Mouse (Mus musculus) small intestine, adult 10 weeks (tissue): ENCODE data around the gene Lrrc3c. TPM values are rescaled to one million over a fixed set of nuclear protein-coding genes. Genes with fewer than 3 reads are reported as not detected.

Experiments used
- polyA plus RNA-seq: library from polyadenylated mRNA; stranded (reverse); fragments of 350-450 nt; fragmentation: Illumina TruSeq; extraction: RNeasy Lipid Tissue Mini Kit (QIAGEN cat#74804); gene quantifications from one replicate; pipeline ENCODE4 v1.2.3, GENCODE M21; 2014; ENCODE audit warnings: low replicate concordance

The Lrrc3c gene
- polyA plus RNA-seq: not detected

DNA sequence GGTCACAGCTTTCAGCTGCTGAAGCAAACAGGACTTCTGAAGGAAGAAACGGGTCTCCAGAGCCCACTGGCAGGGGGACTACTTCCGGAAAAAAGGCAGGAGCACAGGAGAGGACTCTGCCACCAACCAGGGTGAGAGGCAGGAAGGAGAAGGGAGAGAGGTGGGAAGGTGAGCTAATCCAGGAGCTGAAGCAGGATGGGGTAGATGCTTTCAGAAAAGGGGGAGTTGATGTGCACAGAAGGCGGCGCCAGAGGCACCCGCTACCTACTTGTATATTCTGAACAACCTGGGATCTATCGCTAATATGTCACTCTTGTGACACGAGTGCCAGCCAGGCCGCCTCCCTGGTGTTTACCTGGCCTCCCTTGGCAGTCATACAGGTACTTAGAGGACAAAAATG, at the start of gene Lrrc3c:
Lrrc3c (plus strand) TSS at position 301 of the 400 bp plus-strand sequence.

GRCm38 (mm10) chr11:98550975-98551828, 46.9 kb upstream of the Lrrc3c start, which contains the start of gene Zpbp2:
Gene Zpbp2, plus strand, starts transcription at chr11:98551097.

DNA sequence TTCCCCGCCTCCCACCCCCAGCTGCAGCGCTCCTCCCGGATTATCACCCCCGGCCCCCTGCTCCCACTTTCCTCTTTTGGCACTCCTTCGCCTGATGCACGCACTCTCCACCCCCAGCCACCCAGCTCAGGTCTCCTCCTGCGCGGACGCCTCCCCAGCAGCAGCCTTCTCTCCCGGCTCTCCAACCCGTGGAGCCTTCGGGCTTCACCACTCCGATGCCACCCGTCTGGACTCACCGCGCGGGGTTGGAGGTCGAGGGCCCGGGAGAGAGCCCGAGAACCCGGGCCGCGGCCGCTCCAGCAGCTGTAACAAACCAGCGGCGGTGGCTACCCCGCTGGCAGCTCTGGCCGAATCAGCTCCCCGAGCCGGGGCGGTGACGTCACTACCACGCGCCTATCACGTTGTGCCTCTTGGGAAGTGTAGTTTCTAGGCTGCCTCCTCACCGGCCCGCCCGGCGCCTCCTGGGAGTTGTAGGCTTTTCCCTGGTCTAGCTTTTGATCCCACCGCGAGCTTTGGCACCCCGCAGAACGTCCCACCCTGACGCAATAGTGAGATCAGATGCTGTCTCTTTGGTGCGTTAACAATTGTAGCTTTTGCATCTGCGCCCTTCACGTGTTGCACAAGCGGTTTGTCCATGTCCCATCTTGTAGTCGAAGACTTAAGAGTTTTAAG, 11.1 kb upstream of the Lrrc3c start, which contains the start of gene Ormdl3:
Ormdl3 (minus strand) TSS at position 477 of the 672 bp plus-strand sequence.

GRCm38 (mm10) chr11:98625611-98626410, 27.7 kb downstream of the Lrrc3c start, which contains the start of the genes Gm12355 and Gsdma3:
Gene Gm12355, minus strand, starts transcription at chr11:98625661.
Gene Gsdma3, plus strand, starts transcription at chr11:98626360.

GRCm38 (mm10) chr11:98646459-98646858, 48.4 kb downstream of the Lrrc3c start, which contains the start of gene Gsdma2:
Gene Gsdma2, plus strand, starts transcription at chr11:98646759.

Other genes starting within 250 kb of the Lrrc3c start
- 5.9 TPM for gene Ppp1r1b, start 249.9 kb upstream of the Lrrc3c start, polyA plus RNA-seq
- gene Stard3, start 239.9 kb upstream of the Lrrc3c start, polyA plus RNA-seq: 1.0 TPM
- not detected for gene Tcap, start 214.5 kb upstream of the Lrrc3c start, polyA plus RNA-seq
- not detected for gene Pnmt, start 211.8 kb upstream of the Lrrc3c start, polyA plus RNA-seq
- not detected for gene Pgap3, start 197.8 kb upstream of the Lrrc3c start, polyA plus RNA-seq
- 2.1 TPM for gene Erbb2, start 185.8 kb upstream of the Lrrc3c start, polyA plus RNA-seq
- gene Mien1, start 159.3 kb upstream of the Lrrc3c start, polyA plus RNA-seq: 31.8 TPM
- 2.2 TPM for gene Grb7, start 151.9 kb upstream of the Lrrc3c start, polyA plus RNA-seq
- gene Ikzf3, start 52.3 kb upstream of the Lrrc3c start, polyA plus RNA-seq: 5.1 TPM
- 1.0 TPM for gene Zpbp2, start 47.2 kb upstream of the Lrrc3c start, polyA plus RNA-seq
- gene Ormdl3, start 10.9 kb upstream of the Lrrc3c start, polyA plus RNA-seq: 5.3 TPM
- not detected for gene Gm12355, start 27.4 kb downstream of the Lrrc3c start, polyA plus RNA-seq
- gene Gsdma3, start 28.1 kb downstream of the Lrrc3c start, polyA plus RNA-seq: not detected
- gene Gsdma2, start 48.5 kb downstream of the Lrrc3c start, polyA plus RNA-seq: 0.71 TPM
- 0.33 TPM for gene Gsdma, start 66.1 kb downstream of the Lrrc3c start, polyA plus RNA-seq
- gene Psmd3, start 84.3 kb downstream of the Lrrc3c start, polyA plus RNA-seq: 9.9 TPM
- not detected for gene Csf3, start 103.0 kb downstream of the Lrrc3c start, polyA plus RNA-seq
- 0.97 TPM for gene Med24, start 131.1 kb downstream of the Lrrc3c start, polyA plus RNA-seq
- gene Thra, start 142.3 kb downstream of the Lrrc3c start, polyA plus RNA-seq: 3.7 TPM
- 3.0 TPM for gene Nr1d1, start 177.0 kb downstream of the Lrrc3c start, polyA plus RNA-seq
- gene Msl1, start 197.2 kb downstream of the Lrrc3c start, polyA plus RNA-seq: 71.9 TPM
- 18.7 TPM for gene Casc3, start 206.6 kb downstream of the Lrrc3c start, polyA plus RNA-seq
- gene Rapgefl1, start 238.5 kb downstream of the Lrrc3c start, polyA plus RNA-seq: 4.2 TPM